Mouse (Mus musculus): ENCODE measurements around the gene Tex47.
A peak's percentile ranks its signal among the peaks of the same experiment; 100 is the strongest.

Tex47 gene

DNA sequence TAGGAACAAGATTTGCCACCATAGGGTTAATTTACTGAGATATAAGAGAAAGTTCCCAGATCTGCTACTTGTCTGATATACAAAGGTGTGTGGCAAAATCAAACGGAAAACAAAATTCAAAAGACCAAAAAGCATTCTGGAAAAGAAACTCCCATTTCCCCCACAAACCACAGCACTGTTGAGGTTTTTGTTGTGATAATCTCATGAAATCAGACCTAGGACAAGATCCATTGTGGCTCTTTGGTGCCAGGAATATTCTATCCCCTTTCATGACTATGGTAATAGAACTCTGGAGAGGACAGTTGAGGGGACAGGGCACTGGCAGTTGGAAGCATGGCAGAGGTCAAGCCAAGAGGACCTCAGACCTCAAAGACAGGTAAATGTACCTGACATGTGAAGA is at the start of gene Tex47:
Gene Tex47 (plus strand): TSS at position 301 of the 400 bp plus-strand sequence.
- DNase-seq (ENCODE audit: low spot score) = no peak

DNA sequence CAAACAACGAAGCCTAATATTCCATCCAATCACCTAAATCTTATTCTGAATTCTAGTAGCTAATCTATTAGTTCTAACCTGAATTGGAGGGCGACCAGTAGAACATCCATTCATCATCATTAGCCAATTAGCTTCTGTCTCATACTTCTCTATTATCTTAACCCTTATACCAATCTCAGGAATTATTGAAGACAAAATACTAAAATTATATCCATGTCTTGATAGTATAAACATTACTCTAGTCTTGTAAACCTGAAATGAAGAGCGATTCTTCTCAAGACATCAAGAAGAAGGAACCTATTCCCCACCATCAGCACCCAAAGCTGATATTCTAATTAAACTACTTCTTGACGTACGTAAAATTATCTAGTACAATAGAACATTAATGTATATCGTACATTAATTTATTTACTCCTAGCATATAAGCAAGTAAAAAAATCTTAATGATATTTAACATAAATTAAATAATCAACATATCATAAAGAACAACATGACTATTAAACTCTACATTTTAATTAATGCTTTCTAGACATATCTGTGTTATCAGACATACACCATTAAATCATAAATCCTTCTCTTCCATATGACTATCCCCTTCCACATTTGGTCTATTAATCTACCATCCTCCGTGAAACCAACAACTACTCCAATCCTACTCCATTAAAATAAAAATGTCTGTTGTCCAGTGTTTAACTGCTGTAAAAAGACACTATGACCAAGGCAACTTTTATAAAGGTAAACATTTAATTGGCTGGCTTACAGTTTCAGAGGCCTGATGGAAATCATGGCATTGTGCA is 27.1 kb upstream of the Tex47 start:
- DNase-seq (ENCODE audit: low spot score) = no peak

DNA sequence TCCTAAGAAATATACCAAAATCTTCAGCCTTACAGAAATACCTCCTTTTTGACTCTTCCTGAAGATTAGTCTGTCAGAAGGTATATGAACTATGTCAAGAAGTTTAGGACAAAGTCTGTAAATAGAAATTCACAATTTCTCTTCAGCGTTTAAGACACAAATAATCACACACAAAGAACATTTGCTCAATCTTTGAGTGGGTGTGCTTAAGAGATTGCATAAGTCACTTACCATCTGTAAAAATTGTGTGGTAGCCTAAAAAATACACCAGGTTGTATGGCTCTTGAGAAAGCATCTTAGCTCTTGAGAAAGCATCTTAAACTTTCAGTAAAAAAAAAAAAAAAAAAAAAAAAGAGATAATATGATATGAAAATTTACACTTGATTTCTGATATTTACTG is 19.6 kb upstream of the Tex47 start:
- no peak for DNase-seq (ENCODE audit: low spot score)

DNA sequence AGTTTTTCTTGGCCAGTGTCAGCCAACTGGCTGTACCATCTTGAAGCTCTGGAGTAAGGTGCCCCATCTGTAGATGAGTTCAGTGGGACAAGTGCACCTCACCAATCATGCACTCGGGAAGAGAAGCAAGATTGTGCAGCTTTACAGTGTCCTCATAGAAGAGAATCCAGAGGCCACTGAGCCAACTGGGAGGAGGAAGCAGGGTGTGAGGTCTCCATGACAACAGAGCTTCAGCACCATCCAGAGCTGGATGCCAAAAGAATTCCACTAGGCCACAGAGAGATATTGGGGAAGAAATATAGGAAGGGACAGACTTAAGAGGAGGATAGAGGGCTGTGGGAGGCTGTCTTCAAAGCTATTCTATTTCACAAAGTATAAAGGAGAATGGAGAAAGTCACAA is 950 bp upstream of the Tex47 start:
- no peak for DNase-seq (ENCODE audit: low spot score)

DNA sequence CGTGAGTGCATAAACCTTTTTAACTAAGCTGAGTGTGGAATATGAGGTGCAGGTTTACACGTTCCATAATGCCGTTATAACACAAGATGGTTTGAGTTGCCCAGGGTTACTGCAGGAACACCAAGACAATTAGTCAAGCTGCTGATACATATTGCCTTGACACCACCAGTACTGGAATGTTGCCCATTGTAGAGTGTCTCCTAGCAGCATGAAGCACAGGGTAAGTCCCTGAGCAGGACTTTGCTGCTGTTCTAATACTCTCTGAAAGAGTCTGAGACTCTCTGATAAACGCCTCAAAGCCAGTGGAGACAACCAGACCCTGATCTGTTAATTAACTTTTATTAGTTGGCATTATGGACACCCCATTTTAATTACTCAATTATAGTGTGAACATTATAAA is 21.7 kb downstream of the Tex47 start:
- no peak for DNase-seq (ENCODE audit: low spot score)

DNA sequence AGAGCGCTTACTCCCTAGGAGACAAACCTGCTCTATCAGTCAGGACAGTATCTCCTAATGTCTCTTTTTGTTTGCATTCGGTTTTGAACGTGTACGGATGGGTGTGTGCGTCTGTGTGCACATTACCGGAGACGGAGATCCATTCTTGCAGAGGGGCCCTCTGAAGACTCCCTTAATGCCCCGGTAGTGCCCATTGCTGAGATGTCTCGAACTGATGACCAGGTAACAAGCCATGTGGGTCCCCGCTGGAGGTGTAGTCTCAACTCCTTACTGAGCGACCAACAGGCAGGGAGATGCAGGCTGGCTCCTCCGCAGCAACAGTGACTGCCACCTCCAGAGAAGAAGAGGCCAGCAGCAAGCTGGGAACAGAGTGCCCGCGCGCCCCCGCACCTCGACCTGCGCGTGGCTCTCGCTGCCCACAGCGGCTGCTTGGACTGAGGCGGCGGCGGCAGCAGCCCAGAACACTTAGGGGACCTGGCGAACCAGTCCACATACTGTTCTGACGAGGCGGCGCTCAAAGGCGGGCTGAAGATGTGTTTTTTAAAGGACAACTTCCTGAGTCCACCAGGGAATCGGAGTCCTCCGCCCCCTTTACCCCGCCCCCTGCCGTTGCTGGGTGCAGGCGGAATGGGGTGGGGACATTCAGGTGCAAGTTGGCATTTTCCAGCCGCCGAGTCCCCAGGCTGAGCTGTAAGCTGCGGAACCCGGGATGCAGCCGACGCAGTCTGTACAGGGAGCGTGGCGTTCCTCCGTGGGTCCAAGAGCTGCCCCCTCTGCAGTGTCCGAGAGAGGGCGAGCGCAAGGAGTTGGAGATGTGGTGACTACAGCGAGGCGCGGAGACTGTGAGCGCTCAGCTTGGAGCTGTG is 40.5 kb downstream of the Tex47 start, which contains the start of gene Zfp804b:
Gene Zfp804b (minus strand): TSS at position 612 of the 866 bp plus-strand sequence.
- peak; percentile 56 for DNase-seq (ENCODE audit: low spot score)

DNA sequence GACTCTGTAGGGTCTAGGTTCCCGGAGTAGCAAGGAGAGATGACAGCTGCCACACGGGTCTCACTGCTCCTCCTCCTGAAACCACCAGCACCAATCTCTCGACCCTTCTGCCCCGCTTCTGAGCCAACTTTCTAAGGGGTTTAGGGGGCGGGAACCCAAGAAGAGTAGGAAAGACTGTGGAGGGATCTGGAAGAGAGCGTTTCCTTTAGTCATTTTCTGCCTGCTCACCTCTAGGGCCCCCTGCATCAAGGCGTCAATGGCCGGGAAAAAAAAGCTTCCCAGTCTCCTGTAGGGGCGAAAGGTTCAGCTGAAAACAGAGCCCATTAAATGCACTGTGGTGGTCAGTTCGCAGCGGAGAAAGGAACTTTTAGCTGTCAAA is 41.1 kb downstream of the Tex47 start:
- no peak for DNase-seq (ENCODE audit: low spot score)

All from testis, postnatal 10 days (tissue).